Mouse (Mus musculus): Measurements from ENCODE around the gene Lsm6.

The Lsm6 gene

GRCm38 (mm10) chr8:78820673-78821310, at the start of gene Lsm6:
Gene Lsm6, minus strand, starts transcription at chr8:78821140.
- DNase-seq (ENCODE audit: low spot score) = peak; percentile 96

- DNase-seq (ENCODE audit: low spot score) = no peak
Observed at GRCm38 (mm10) chr8:78867036-78867435, 46.1 kb upstream of the Lsm6 start.

- DNase-seq (ENCODE audit: low spot score) = no peak
Observed at GRCm38 (mm10) chr8:78863001-78863400, 42.1 kb upstream of the Lsm6 start.

GRCm38 (mm10) chr8:78862046-78862445, 41.1 kb upstream of the Lsm6 start:
- no peak for DNase-seq (ENCODE audit: low spot score)

- DNase-seq (ENCODE audit: low spot score) = no peak
Observed at GRCm38 (mm10) chr8:78860789-78861188, 39.8 kb upstream of the Lsm6 start.

GRCm38 (mm10) chr8:78857421-78857820, 36.5 kb upstream of the Lsm6 start:
- DNase-seq (ENCODE audit: low spot score) = no peak

GRCm38 (mm10) chr8:78852279-78852678, 31.3 kb upstream of the Lsm6 start:
- DNase-seq (ENCODE audit: low spot score) = no peak

- DNase-seq (ENCODE audit: low spot score) = no peak
Observed at GRCm38 (mm10) chr8:78847240-78847639, 26.3 kb upstream of the Lsm6 start.

GRCm38 (mm10) chr8:78844559-78844958, 23.6 kb upstream of the Lsm6 start:
- DNase-seq (ENCODE audit: low spot score) = no peak

GRCm38 (mm10) chr8:78838656-78839413, 17.9 kb upstream of the Lsm6 start:
- DNase-seq (ENCODE audit: low spot score) = no peak

- DNase-seq (ENCODE audit: low spot score) = no peak
Observed at GRCm38 (mm10) chr8:78836091-78836490, 15.2 kb upstream of the Lsm6 start.

GRCm38 (mm10) chr8:78828414-78828813, 7.5 kb upstream of the Lsm6 start:
- DNase-seq (ENCODE audit: low spot score) = no peak

- no peak for DNase-seq (ENCODE audit: low spot score)
Observed at GRCm38 (mm10) chr8:78824515-78824914, 3.6 kb upstream of the Lsm6 start.

- DNase-seq (ENCODE audit: low spot score) = peak; percentile 20
Observed at GRCm38 (mm10) chr8:78819973-78820372, 967 bp downstream of the Lsm6 start.

GRCm38 (mm10) chr8:78814743-78815142, 6.2 kb downstream of the Lsm6 start:
- DNase-seq (ENCODE audit: low spot score) = no peak

GRCm38 (mm10) chr8:78813021-78813420, 7.9 kb downstream of the Lsm6 start:
- no peak for DNase-seq (ENCODE audit: low spot score)

- DNase-seq (ENCODE audit: low spot score) = no peak
Observed at GRCm38 (mm10) chr8:78812446-78812845, 8.5 kb downstream of the Lsm6 start.

- DNase-seq (ENCODE audit: low spot score) = no peak
Observed at GRCm38 (mm10) chr8:78811748-78812147, 9.2 kb downstream of the Lsm6 start.

GRCm38 (mm10) chr8:78810207-78810675, 10.7 kb downstream of the Lsm6 start:
- no peak for DNase-seq (ENCODE audit: low spot score)

- DNase-seq (ENCODE audit: low spot score) = no peak
Observed at GRCm38 (mm10) chr8:78809454-78810206, 11.3 kb downstream of the Lsm6 start.

GRCm38 (mm10) chr8:78808888-78809287, 12.1 kb downstream of the Lsm6 start:
- DNase-seq (ENCODE audit: low spot score) = no peak

GRCm38 (mm10) chr8:78808439-78808838, 12.5 kb downstream of the Lsm6 start:
- DNase-seq (ENCODE audit: low spot score) = no peak

GRCm38 (mm10) chr8:78807283-78807682, 13.7 kb downstream of the Lsm6 start:
- no peak for DNase-seq (ENCODE audit: low spot score)
